Mouse (Mus musculus) forebrain, embryonic 16.5 days (tissue): ENCODE data around the gene Fahd2a. TPM values are rescaled to one million over a fixed set of nuclear protein-coding genes. Genes with fewer than 3 reads are reported as not detected.

Experiments
- ATAC-seq: fragments of 200-750 bp; cut with Nextera tagmentation; 2 replicates; pipeline ENCODE4 v1.8.0; 2017; ENCODE audit warnings: mild to moderate bottlenecking, moderate library complexity
- H3K27ac ChIP-seq: fragments of 300-500 bp; sonication (generic); 2 replicates; pipeline ENCODE4 v1.5.1; 2014; ENCODE audit warnings: low read length, control low read depth
- H3K27me3 ChIP-seq: fragments of 300-500 bp; sonication (generic); replicated peaks from 2 replicates; pipeline ENCODE4 v1.6.1; 2014; ENCODE audit warnings: low read length; ENCODE audit not compliant: control insufficient read depth, insufficient read depth
- H3K36me3 ChIP-seq: fragments of 300-500 bp; sonication (generic); 2 replicates; pipeline ENCODE4 v1.6.1; 2014; ENCODE audit not compliant: control insufficient read depth, insufficient read depth
- H3K4me1 ChIP-seq: fragments of 300-500 bp; sonication (generic); replicated peaks from 2 replicates; pipeline ENCODE4 v1.6.1; 2014; ENCODE audit warnings: low read length; ENCODE audit not compliant: control insufficient read depth, insufficient read depth
- H3K4me2 ChIP-seq: fragments of 300-500 bp; sonication (generic); 2 replicates; pipeline ENCODE4 v1.6.1; 2014; ENCODE audit warnings: mild to moderate bottlenecking, low read length, control low read depth
- H3K4me3 ChIP-seq: fragments of 300-500 bp; sonication (generic); replicated peaks from 2 replicates; pipeline ENCODE4 v1.5.1; 2014; ENCODE audit warnings: mild to moderate bottlenecking, low read length, control low read depth
- H3K9ac ChIP-seq: fragments of 300-500 bp; sonication (generic); replicated peaks from 2 replicates; pipeline ENCODE4 v1.6.1; 2014; ENCODE audit warnings: low read depth, low read length, control low read depth
- H3K9me3 ChIP-seq: fragments of 300-500 bp; sonication (generic); 2 replicates; pipeline ENCODE4 v1.6.1; 2016; ENCODE audit warnings: low read length; ENCODE audit not compliant: control insufficient read depth
- WGBS: fragments of 180-500 bp; shearing (Covaris S2); extraction: QIAGEN DNeasy Blood & Tissue Kit; methylation state at CpG from one replicate; pipeline ENCODE4 v1.1.7; 2014; 5-methylcytosine and 5-hydroxymethylcytosine counted together
- polyA plus RNA-seq: library from polyadenylated mRNA; unstranded; fragments of >200 nt; fragmentation: Nextera tagmentation; extraction: Ambion mirVana; gene quantifications from 2 replicates; pipeline ENCODE4 v1.2.1, GENCODE M21; 2015

The Fahd2a gene
- polyA plus RNA-seq, 1 experiment from 2014 or later: 26.1 TPM

DNA sequence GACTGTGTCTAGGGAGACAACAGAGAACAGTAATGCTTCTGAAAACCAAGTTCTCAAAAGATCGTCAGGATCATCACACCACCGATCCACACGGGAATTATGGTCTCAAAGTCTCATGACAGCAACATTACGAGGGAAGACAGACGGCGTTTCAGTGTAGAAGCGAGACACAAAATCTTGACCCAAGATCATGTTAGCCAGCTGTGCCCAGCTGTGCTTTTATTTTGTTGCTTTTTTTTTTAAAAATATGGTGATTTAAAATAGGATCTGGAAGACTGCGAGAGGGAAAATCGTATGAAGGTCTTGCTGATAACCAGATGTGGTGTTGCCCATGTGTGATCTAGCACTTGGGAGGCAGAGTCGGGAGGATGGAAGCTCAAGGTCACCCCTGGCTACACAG lies 26.3 kb upstream of the Fahd2a start:
- Histone ChIP-seq H3K27me3 (no peaks in the 10 kb centered on the region), H3K27ac (no peak overlapping the region), H3K36me3 (no peaks in the 10 kb centered on the region), H3K4me2 (no peak overlapping the region), H3K4me1 (no peaks in the 10 kb centered on the region), H3K9me3 (no peaks in the 10 kb centered on the region), H3K4me3 (no peak overlapping the region), H3K9ac (no peak overlapping the region)
- ATAC-seq: no peak
- 96% methylated on average over 10 of the region's 10 CpGs for WGBS

- 95% methylated on average over 5 of the region's 5 CpGs for WGBS
- Histone ChIP-seq H3K4me1 (no peaks in the 10 kb centered on the region), H3K36me3 (no peaks in the 10 kb centered on the region), H3K4me3 (no peak overlapping the region), H3K4me2 (no peak overlapping the region), H3K27ac (no peak overlapping the region), H3K27me3 (no peaks in the 10 kb centered on the region), H3K9ac (no peak overlapping the region), H3K9me3 (no peaks in the 10 kb centered on the region)
- no peak for ATAC-seq
Measured at GRCm38 (mm10) chr2:127470183-127470582, 25.8 kb upstream of the Fahd2a start.

DNA sequence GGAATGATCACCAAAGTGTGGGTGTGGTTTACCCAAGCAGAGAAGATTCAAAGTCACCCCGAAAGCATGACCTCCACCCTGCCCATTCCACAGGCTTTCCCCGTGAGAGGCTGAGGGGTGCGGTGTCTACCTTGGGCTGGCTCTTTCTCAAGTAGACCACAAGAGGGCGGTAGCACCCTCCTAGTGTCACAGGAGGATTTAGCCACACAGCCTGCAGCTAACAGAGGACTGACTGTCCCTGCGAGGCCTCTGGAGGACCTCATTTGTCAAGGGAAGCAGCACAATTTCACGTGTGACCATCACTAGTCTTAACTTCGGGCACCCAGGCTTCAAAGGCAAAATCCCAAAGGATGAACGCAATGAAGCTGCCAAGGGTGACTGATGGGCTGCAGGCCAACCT lies 17.9 kb upstream of the Fahd2a start:
- Histone ChIP-seq H3K4me3 (no peak overlapping the region), H3K36me3 (no peaks in the 10 kb centered on the region), H3K4me1 (no peaks in the 10 kb centered on the region), H3K27ac (no peak overlapping the region), H3K9ac (no peak overlapping the region), H3K27me3 (0 out of 2 replicates have a peak, but pooled peaks cover 2% of the 10 kb centered on the region), H3K4me2 (no peak overlapping the region), H3K9me3 (no peaks in the 10 kb centered on the region)
- ATAC-seq: peak; percentile 85
- 16% methylated on average over 8 of the region's 8 CpGs for WGBS

- Histone ChIP-seq H3K27ac (no peak overlapping the region), H3K4me1 (no peaks in the 10 kb centered on the region), H3K4me2 (no peak overlapping the region), H3K27me3 (0 out of 2 replicates have a peak, but pooled peaks cover 2% of the 10 kb centered on the region), H3K4me3 (no peak overlapping the region), H3K9ac (no peak overlapping the region), H3K9me3 (no peaks in the 10 kb centered on the region), H3K36me3 (no peaks in the 10 kb centered on the region)
- ATAC-seq: no peak
- WGBS: 65% methylated on average over 9 of the region's 9 CpGs
Measured at GRCm38 (mm10) chr2:127461351-127461750, 17.0 kb upstream of the Fahd2a start.

DNA sequence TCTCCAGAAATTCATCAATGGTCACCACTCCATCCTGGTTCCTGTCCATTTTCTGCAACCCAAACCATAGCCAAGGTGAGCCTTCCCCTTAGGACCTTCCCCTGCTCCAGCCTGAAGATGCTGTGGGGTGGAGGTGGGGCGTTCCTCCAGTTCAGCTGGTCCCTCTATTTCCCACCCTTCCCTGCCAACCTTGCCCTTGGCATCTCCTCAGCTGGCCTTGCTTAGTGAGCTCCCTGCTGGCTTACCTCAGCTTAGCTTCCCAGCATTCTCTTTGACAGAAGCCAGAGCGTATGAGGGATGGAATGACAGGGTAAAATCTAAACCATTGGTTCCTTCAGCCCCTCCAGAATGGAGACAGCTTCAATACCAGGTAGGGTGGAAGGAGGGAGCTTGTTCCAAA lies 15.0 kb upstream of the Fahd2a start:
- 85% methylated on average over 2 of the region's 2 CpGs for WGBS
- no peak overlapping the region for H3K27ac ChIP-seq

GRCm38 (mm10) chr2:127453764-127454163 lies 9.4 kb upstream of the Fahd2a start:
- 5% methylated on average over 5 of the region's 5 CpGs for WGBS
- no peak for ATAC-seq
- H3K4me1 ChIP-seq: no peaks in the 10 kb centered on the region
- no peak overlapping the region for H3K9ac ChIP-seq
- no peak overlapping the region for H3K4me3 ChIP-seq
- no peak overlapping the region for H3K27ac ChIP-seq
- no peak overlapping the region for H3K4me2 ChIP-seq
- no peaks in the 10 kb centered on the region for H3K36me3 ChIP-seq
- H3K9me3 ChIP-seq: no peaks in the 10 kb centered on the region
- no peaks in the 10 kb centered on the region for H3K27me3 ChIP-seq

More for the DNA sequence above, 15.0 kb upstream of the Fahd2a start:
- no peaks in the 10 kb centered on the region for H3K36me3 ChIP-seq
- no peaks in the 10 kb centered on the region for H3K4me1 ChIP-seq
- no peaks in the 10 kb centered on the region for H3K9me3 ChIP-seq
- H3K4me2 ChIP-seq: no peak overlapping the region
- H3K4me3 ChIP-seq: no peak overlapping the region
- ATAC-seq: no peak
- 0 out of 2 replicates have a peak, but pooled peaks cover 2% of the 10 kb centered on the region for H3K27me3 ChIP-seq
- no peak overlapping the region for H3K9ac ChIP-seq

DNA sequence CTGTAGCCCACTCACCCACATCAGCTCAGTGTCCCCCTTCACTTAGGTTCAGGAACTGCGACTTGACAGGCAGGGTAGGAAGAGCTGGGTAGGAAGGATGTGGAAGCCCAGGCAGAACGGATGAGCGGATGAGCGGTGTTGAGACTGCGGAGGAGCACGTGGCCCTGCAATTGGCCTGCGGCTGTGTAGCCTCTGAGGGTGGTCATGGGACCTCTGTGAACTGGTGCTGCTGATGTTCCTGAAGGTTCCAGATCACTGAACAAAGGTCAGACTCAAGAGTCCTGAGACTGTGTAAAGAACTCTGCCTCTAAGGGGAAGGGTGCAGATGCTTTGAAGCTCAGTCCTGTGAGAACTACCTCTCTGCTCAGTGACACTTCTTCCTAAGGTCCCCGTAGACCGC lies 8.8 kb upstream of the Fahd2a start:
- 81% methylated on average over 9 of the region's 9 CpGs for WGBS

DNA sequence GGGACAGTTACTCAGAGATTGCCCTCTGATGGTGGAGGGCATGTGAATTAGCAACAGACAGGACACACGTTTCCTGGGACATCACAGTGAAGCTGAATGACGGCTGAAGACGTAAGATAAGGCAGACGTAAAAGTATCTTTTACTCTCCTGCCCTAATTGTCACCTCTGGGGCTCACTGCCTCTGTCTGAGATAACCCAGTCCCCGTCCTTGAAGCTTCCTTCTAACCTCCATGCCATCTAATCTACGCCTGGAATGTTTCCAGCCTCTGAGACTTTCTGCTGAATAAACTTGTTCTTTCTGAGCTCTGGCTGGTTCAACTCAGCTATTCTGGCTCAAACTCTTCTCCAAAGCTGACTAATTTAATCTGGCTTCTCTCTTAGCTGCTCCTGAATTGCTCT lies 7.4 kb upstream of the Fahd2a start:
- 56% methylated on average over 6 of the region's 6 CpGs for WGBS
- no peak for ATAC-seq
- H3K9me3 ChIP-seq: no peaks in the 10 kb centered on the region

More for the DNA sequence above, 8.8 kb upstream of the Fahd2a start:
- H3K4me2 ChIP-seq: no peak overlapping the region
- no peaks in the 10 kb centered on the region for H3K9me3 ChIP-seq
- H3K9ac ChIP-seq: no peak overlapping the region
- no peaks in the 10 kb centered on the region for H3K27me3 ChIP-seq
- no peaks in the 10 kb centered on the region for H3K36me3 ChIP-seq
- H3K4me3 ChIP-seq: no peak overlapping the region
- ATAC-seq: no peak
- no peak overlapping the region for H3K27ac ChIP-seq
- no peaks in the 10 kb centered on the region for H3K4me1 ChIP-seq

GRCm38 (mm10) chr2:127449691-127450090 lies 5.3 kb upstream of the Fahd2a start:
- H3K27me3 ChIP-seq: no peaks in the 10 kb centered on the region
- H3K4me3 ChIP-seq: no peak overlapping the region
- no peak overlapping the region for H3K4me2 ChIP-seq
- H3K4me1 ChIP-seq: peaks cover 3% of the 10 kb centered on the region
- no peaks in the 10 kb centered on the region for H3K9me3 ChIP-seq
- no peaks in the 10 kb centered on the region for H3K36me3 ChIP-seq
- 49% methylated on average over 7 of the region's 7 CpGs for WGBS
- no peak overlapping the region for H3K9ac ChIP-seq
- no peak overlapping the region for H3K27ac ChIP-seq
- ATAC-seq: no peak

More for the DNA sequence above, 7.4 kb upstream of the Fahd2a start:
- no peaks in the 10 kb centered on the region for H3K36me3 ChIP-seq
- H3K9ac ChIP-seq: no peak overlapping the region
- no peak overlapping the region for H3K4me3 ChIP-seq
- no peak overlapping the region for H3K4me2 ChIP-seq
- H3K27me3 ChIP-seq: no peaks in the 10 kb centered on the region
- no peaks in the 10 kb centered on the region for H3K4me1 ChIP-seq
- H3K27ac ChIP-seq: no peak overlapping the region

GRCm38 (mm10) chr2:127446847-127447246 lies 2.5 kb upstream of the Fahd2a start:
- Histone ChIP-seq H3K27ac (no peak overlapping the region), H3K27me3 (no peaks in the 10 kb centered on the region), H3K9me3 (no peaks in the 10 kb centered on the region), H3K9ac (no peak overlapping the region), H3K36me3 (no peaks in the 10 kb centered on the region), H3K4me1 (peaks cover 16% of the 10 kb centered on the region), H3K4me3 (no peak overlapping the region), H3K4me2 (no peak overlapping the region)
- ATAC-seq: no peak
- 55% methylated on average over 3 of the region's 3 CpGs for WGBS
